Mouse (Mus musculus) right cerebral cortex, postnatal 25 days (tissue): ENCODE measurements around the gene Krt36.

Experiments used
- DNase-seq: peaks from one replicate; pipeline ENCODE4 v3.0.0; 2022

Krt36 gene

GRCm38 (mm10) chr11:100087861-100088260 is 17.6 kb downstream of the Krt36 start, which contains the start of gene Krt32:
Krt32 (minus strand) TSS chr11:100088226.
- DNase-seq, result no peak

GRCm38 (mm10) chr11:100073873-100074272 is 31.6 kb downstream of the Krt36 start:
- DNase-seq, result no peak

GRCm38 (mm10) chr11:100067293-100068036 is 38.0 kb downstream of the Krt36 start:
- no peak for DNase-seq

- DNase-seq, result no peak
Measured at GRCm38 (mm10) chr11:100066236-100067010, 39.0 kb downstream of the Krt36 start.

- DNase-seq, result no peak
Measured at GRCm38 (mm10) chr11:100058875-100059274, 46.6 kb downstream of the Krt36 start.

- DNase-seq, result no peak
Measured at GRCm38 (mm10) chr11:100055686-100056655, 49.5 kb downstream of the Krt36 start.
